Mouse (Mus musculus): ENCODE measurements around the gene Kcna1. TPM values are rescaled to one million over a fixed set of nuclear protein-coding genes. Genes with fewer than 3 reads are reported as not detected.
A peak's percentile ranks its signal among the peaks of the same experiment; 100 is the strongest.

Kcna1 gene
- polyA plus RNA-seq, 1 experiment = 0.83 TPM

GRCm38 (mm10) chr6:126599201-126599995, 46.8 kb downstream of the Kcna1 start:
- no peak for TF ChIP-seq POLR2A (IDR thresholded peaks at IDR 0.05; ENCODE audit: low read depth, low read length)
- peak; percentile 38; the same call in 1 of the 2 replicates for TF ChIP-seq CTCF (IDR thresholded peaks at IDR 0.05; ENCODE audit: borderline replicate concordance, insufficient read depth, low read length)

DNA sequence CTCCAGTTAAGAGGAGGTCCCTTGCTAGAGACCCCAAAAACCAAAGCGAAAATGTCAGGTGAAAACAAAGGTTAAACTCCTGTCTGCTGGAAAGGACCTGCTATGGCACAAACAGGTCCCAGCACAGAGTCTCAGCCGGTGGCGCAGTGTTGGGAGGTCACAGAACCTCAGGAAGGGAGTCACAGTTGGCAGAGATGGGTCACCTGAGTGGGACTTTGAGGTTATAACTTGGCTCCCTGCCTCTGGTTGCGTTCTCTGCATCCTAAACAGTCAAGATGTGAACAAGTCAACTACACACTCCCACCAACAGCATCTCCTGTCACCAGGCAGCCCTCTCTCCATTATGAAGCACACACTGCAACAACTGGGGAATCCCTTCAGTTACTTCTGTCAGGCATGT, 48.4 kb downstream of the Kcna1 start:
- H3K4me1 ChIP-seq (ENCODE audit: control insufficient read depth, insufficient read depth, low read length) = no peaks in the 10 kb centered on the region
- H3K27ac ChIP-seq (ENCODE audit: insufficient read depth, low read length) = no peak overlapping the region
- H3K4me3 ChIP-seq (ENCODE audit: insufficient read depth, low read length) = no peak overlapping the region
- TF ChIP-seq CTCF (IDR thresholded peaks at IDR 0.05; ENCODE audit: borderline replicate concordance, insufficient read depth, low read length) (no peak), POLR2A (IDR thresholded peaks at IDR 0.05; ENCODE audit: low read depth, low read length) (no peak)

More at GRCm38 (mm10) chr6:126599201-126599995, 46.8 kb downstream of the Kcna1 start:
- Histone ChIP-seq H3K4me3 (ENCODE audit: insufficient read depth, low read length) (no peak overlapping the region), H3K4me1 (ENCODE audit: control insufficient read depth, insufficient read depth, low read length) (no peaks in the 10 kb centered on the region), H3K27ac (ENCODE audit: insufficient read depth, low read length) (no peak overlapping the region)

DNA sequence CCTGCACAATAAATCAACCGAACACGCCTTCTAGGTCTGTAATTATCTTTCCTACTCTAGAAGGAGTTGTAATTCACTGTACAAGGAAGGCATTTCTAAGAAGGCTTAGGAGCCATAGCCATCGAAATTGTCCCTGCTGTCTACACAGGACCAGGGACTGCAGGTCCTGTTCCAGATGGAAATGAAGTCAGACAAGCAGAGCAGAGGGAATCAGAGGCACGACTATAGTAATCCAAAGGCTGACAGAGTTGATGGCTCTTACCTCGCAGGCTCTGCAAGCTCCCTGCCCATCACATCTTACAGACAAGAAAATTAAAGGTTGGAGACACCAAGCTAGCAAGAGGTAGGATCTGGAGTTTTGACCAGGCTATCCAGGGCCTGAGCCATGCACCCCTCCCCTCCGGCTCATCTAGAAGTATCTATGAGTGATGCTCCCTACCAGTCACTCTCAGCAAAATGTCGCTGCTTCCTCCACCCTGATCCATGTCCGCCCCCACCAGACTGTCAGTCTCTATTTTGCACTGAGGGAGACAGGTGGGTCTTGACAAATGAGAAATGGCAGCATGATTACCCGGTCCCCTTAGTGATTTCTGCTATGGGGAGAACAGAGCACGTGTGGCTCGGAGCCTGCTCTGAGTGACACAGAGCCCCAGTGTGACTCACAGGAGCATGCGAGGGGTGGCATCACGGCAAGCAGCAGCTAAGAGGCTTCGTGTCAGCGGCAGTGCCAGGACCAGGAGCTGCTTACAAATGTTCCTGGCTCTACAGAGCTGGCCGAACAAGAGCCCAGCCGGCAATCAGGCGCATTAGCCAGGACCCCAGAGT, 50.2 kb downstream of the Kcna1 start:
- H3K4me3 ChIP-seq (ENCODE audit: insufficient read depth, low read length) = no peak overlapping the region
- no peaks in the 10 kb centered on the region for H3K4me1 ChIP-seq (ENCODE audit: control insufficient read depth, insufficient read depth, low read length)
- TF ChIP-seq POLR2A (IDR thresholded peaks at IDR 0.05; ENCODE audit: low read depth, low read length) (no peak), CTCF (IDR thresholded peaks at IDR 0.05; ENCODE audit: borderline replicate concordance, insufficient read depth, low read length) (no peak)
- H3K27ac ChIP-seq (ENCODE audit: insufficient read depth, low read length) = no peak overlapping the region

GRCm38 (mm10) chr6:126595130-126595529, 51.1 kb downstream of the Kcna1 start:
- Histone ChIP-seq H3K27ac (ENCODE audit: insufficient read depth, low read length) (no peak overlapping the region), H3K4me1 (ENCODE audit: control insufficient read depth, insufficient read depth, low read length) (no peaks in the 10 kb centered on the region), H3K4me3 (ENCODE audit: insufficient read depth, low read length) (no peak overlapping the region)
- no peak for TF ChIP-seq CTCF (IDR thresholded peaks at IDR 0.05; ENCODE audit: borderline replicate concordance, insufficient read depth, low read length)
- no peak for TF ChIP-seq POLR2A (IDR thresholded peaks at IDR 0.05; ENCODE audit: low read depth, low read length)

GRCm38 (mm10) chr6:126594365-126594764, 51.8 kb downstream of the Kcna1 start:
- H3K27ac ChIP-seq (ENCODE audit: insufficient read depth, low read length) = no peak overlapping the region
- no peaks in the 10 kb centered on the region for H3K4me1 ChIP-seq (ENCODE audit: control insufficient read depth, insufficient read depth, low read length)
- TF ChIP-seq CTCF (IDR thresholded peaks at IDR 0.05; ENCODE audit: borderline replicate concordance, insufficient read depth, low read length) (no peak), POLR2A (IDR thresholded peaks at IDR 0.05; ENCODE audit: low read depth, low read length) (no peak)

DNA sequence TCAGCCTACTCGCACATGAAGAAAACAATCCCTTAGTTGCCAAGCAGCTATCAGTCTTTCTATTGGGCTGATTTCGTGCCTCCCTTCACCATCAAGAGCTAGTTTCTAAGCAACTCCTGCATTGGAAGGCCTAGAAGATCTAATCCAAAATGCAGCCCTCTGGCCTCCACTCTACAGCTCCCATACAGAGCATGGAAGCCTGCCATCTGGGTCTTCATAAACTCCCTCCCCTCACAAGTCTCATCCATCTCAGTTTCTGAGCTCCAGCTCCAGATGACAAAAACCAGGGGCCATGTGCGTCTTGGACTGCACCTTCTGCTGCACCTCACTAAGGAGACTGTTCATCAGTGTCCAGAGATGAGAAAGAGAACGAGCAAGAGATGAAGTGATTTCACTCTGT, 52.8 kb downstream of the Kcna1 start:
- TF ChIP-seq POLR2A (IDR thresholded peaks at IDR 0.05; ENCODE audit: low read depth, low read length) (no peak), CTCF (IDR thresholded peaks at IDR 0.05; ENCODE audit: borderline replicate concordance, insufficient read depth, low read length) (no peak)
- Histone ChIP-seq H3K4me1 (ENCODE audit: control insufficient read depth, insufficient read depth, low read length) (no peaks in the 10 kb centered on the region), H3K4me3 (ENCODE audit: insufficient read depth, low read length) (no peak overlapping the region), H3K27ac (ENCODE audit: insufficient read depth, low read length) (no peak overlapping the region)

More at GRCm38 (mm10) chr6:126594365-126594764, 51.8 kb downstream of the Kcna1 start:
- no peak overlapping the region for H3K4me3 ChIP-seq (ENCODE audit: insufficient read depth, low read length)

Other genes starting within 250 kb of the Kcna1 start
- gene Kcna5, start 111.0 kb downstream of the Kcna1 start, polyA plus RNA-seq (2011; ENCODE audit: insufficient read length, low read depth, missing spikeins) = not detected in 2 replicates
- gene Kcna6, start 94.3 kb upstream of the Kcna1 start, polyA plus RNA-seq (2011; ENCODE audit: insufficient read length, low read depth, missing spikeins) = 1.8 and 2.2 TPM in 2 replicates
- gene Ndufa9, start 202.8 kb upstream of the Kcna1 start, polyA plus RNA-seq (2011; ENCODE audit: insufficient read length, low read depth, missing spikeins) = 81.9 and 85.4 TPM in 2 replicates
- gene Akap3, start 206.7 kb upstream of the Kcna1 start, polyA plus RNA-seq (2011; ENCODE audit: insufficient read length, low read depth, missing spikeins) = not detected in 2 replicates

All from embryonic fibroblast, embryonic 13.5 days (primary cell).